Mouse (Mus musculus) stomach, embryonic 16.5 days (tissue): ENCODE measurements at regions not wholly inside any gene's neighbourhood (a gene's known extent, or its start where the extent isn't known, plus 50 kb on each side); places are given as distances from the start of the nearest gene placed in this dataset.

Experiments used
- ATAC-seq: fragments of 200-750 bp; cut with Nextera tagmentation; 2 replicates; pipeline ENCODE4 v1.8.0; 2017; ENCODE audit warnings: moderate number of reproducible peaks, moderate TSS enrichment; ENCODE audit not compliant: insufficient read depth, low FRiP score
- H3K27ac ChIP-seq: fragments of 300-500 bp; sonication (generic); 2 replicates; pipeline ENCODE4 v1.5.1; 2014; ENCODE audit warnings: low read length
- H3K27me3 ChIP-seq: fragments of 300-500 bp; sonication (generic); 2 replicates; pipeline ENCODE4 v1.6.1; 2014; ENCODE audit warnings: low read length, control low read depth, mixed read lengths; ENCODE audit not compliant: control insufficient read depth, insufficient read depth
- H3K36me3 ChIP-seq: fragments of 300-500 bp; sonication (generic); 2 replicates; pipeline ENCODE4 v1.6.1; 2014; ENCODE audit warnings: low read length; ENCODE audit not compliant: control insufficient read depth, insufficient read depth
- H3K4me1 ChIP-seq: fragments of 300-500 bp; sonication (generic); 2 replicates; pipeline ENCODE4 v1.6.1; 2014; ENCODE audit warnings: low read length, control low read depth, mixed read lengths; ENCODE audit not compliant: control insufficient read depth, insufficient read depth
- H3K4me2 ChIP-seq: fragments of 300-500 bp; sonication (generic); 2 replicates; pipeline ENCODE4 v1.6.1; 2014; ENCODE audit warnings: low read depth, low read length, mixed read lengths
- H3K4me3 ChIP-seq: fragments of 300-500 bp; sonication (generic); replicated peaks from 2 replicates; pipeline ENCODE4 v1.5.1; 2014; ENCODE audit warnings: mild to moderate bottlenecking, low read length
- H3K9ac ChIP-seq: fragments of 300-500 bp; sonication (generic); 2 replicates; pipeline ENCODE4 v1.6.1; 2014; ENCODE audit warnings: low read length
- H3K9me3 ChIP-seq: fragments of 300-500 bp; sonication (generic); replicated peaks from 2 replicates; pipeline ENCODE4 v1.6.1; 2016; ENCODE audit warnings: low read length, control low read depth; ENCODE audit not compliant: control insufficient read depth
- WGBS: fragments of 180-500 bp; shearing (Covaris S2); extraction: QIAGEN DNeasy Blood & Tissue Kit; methylation state at CpG from one replicate; pipeline ENCODE4 v1.1.7; 2014; 5-methylcytosine and 5-hydroxymethylcytosine counted together

DNA sequence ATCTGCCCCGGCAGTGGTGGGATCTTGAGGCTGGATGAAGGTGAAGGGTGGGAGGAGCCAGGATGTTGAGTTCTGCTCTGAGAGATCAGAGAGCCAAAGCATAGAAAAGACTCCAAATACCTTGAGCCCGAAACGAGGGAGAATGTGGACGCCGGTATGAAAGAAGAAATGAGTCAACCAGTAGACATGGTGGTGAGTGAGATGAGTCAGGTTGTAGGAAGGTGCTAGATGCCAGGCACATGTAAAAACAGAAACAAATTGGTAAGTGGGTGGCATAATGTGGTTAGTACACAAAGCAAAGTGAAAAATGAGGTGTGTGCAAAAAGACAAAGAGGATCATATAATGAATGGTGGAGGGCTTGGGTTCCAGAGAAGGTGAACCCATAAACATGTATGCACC lies 144.8 kb upstream of the Syt13 start:
- Histone ChIP-seq H3K9ac (no peak overlapping the region), H3K27ac (no peak overlapping the region), H3K4me2 (no peak overlapping the region), H3K9me3 (peaks cover 2% of the 10 kb centered on the region; the same call in 1 of the 2 replicates), H3K4me3 (no peak overlapping the region), H3K36me3 (no peaks in the 10 kb centered on the region), H3K4me1 (no peaks in the 10 kb centered on the region), H3K27me3 (no peaks in the 10 kb centered on the region)
- ATAC-seq: no peak
- 70% methylated on average over 5 of the region's 5 CpGs for WGBS

GRCm38 (mm10) chr2:92772623-92773022 lies 142.3 kb upstream of the Syt13 start:
- H3K9me3 ChIP-seq: peaks cover 2% of the 10 kb centered on the region; the same call in 1 of the 2 replicates
- no peak for ATAC-seq
- no peak overlapping the region for H3K4me2 ChIP-seq
- WGBS: 61% methylated on average over 7 of the region's 7 CpGs
- H3K27ac ChIP-seq: no peak overlapping the region
- no peak overlapping the region for H3K9ac ChIP-seq
- H3K36me3 ChIP-seq: no peaks in the 10 kb centered on the region
- H3K27me3 ChIP-seq: no peaks in the 10 kb centered on the region
- no peak overlapping the region for H3K4me3 ChIP-seq
- H3K4me1 ChIP-seq: no peaks in the 10 kb centered on the region

DNA sequence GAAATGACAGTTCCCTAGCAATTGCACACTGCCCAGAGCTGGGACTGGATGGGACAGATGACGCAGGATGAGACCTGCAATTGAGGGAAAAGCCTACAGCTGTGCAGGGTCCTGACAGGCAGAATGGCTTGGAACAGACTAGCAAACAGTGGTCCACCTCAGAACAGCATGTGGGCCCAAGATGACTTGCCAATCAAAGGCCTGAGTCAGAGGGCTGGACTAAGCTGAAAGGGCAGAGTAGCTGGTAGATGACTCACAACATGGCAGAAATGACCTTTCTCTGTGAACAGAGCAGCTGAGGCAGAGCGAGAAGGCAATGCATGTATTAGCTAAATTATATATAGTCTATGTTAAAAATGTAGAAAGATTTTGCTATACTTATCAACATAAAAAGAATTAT lies 138.4 kb upstream of the Syt13 start:
- H3K9me3 ChIP-seq: no peaks in the 10 kb centered on the region
- no peak overlapping the region for H3K9ac ChIP-seq
- no peak overlapping the region for H3K4me2 ChIP-seq
- H3K27ac ChIP-seq: no peak overlapping the region
- no peaks in the 10 kb centered on the region for H3K4me1 ChIP-seq
- no peak for ATAC-seq
- no peaks in the 10 kb centered on the region for H3K36me3 ChIP-seq
- no peaks in the 10 kb centered on the region for H3K27me3 ChIP-seq
- WGBS: 91% methylated on average over 2 of the region's 2 CpGs
- H3K4me3 ChIP-seq: no peak overlapping the region

DNA sequence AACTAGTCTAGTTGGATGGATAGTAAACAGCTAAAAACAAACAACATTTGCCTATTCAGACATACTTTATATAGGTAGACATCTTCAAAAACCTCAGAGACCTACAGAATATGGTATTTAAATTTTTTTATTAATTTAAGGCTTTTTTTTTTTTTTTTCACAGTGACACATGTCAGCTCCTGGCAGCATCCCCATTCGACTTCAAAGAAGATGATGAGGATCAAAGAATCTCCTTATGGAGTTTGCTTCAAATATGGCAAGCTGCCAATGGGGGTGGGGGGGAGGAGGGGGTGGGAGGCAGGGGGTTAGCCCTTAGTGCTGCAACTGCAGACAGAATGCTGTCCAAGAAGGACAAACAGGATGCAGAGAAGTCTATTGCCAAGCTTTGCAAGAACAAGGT lies 135.8 kb upstream of the Syt13 start:
- no peaks in the 10 kb centered on the region for H3K27me3 ChIP-seq
- H3K4me3 ChIP-seq: no peak overlapping the region
- H3K27ac ChIP-seq: no peak overlapping the region
- H3K36me3 ChIP-seq: no peaks in the 10 kb centered on the region
- H3K4me1 ChIP-seq: no peaks in the 10 kb centered on the region
- no peak overlapping the region for H3K9ac ChIP-seq
- ATAC-seq: no peak
- H3K9me3 ChIP-seq: no peaks in the 10 kb centered on the region
- H3K4me2 ChIP-seq: no peak overlapping the region
- WGBS: 45% methylated on average over 1 of the region's 1 CpGs

- Histone ChIP-seq H3K9ac (no peak overlapping the region), H3K4me2 (no peak overlapping the region), H3K4me1 (no peaks in the 10 kb centered on the region), H3K4me3 (no peak overlapping the region), H3K27me3 (no peaks in the 10 kb centered on the region), H3K36me3 (no peaks in the 10 kb centered on the region), H3K27ac (no peak overlapping the region), H3K9me3 (no peaks in the 10 kb centered on the region)
- no peak for ATAC-seq
- WGBS: 67% methylated on average over 1 of the region's 1 CpGs
These were observed 134.9 kb upstream of the Syt13 start for GRCm38 (mm10) chr2:92780021-92780420.

DNA sequence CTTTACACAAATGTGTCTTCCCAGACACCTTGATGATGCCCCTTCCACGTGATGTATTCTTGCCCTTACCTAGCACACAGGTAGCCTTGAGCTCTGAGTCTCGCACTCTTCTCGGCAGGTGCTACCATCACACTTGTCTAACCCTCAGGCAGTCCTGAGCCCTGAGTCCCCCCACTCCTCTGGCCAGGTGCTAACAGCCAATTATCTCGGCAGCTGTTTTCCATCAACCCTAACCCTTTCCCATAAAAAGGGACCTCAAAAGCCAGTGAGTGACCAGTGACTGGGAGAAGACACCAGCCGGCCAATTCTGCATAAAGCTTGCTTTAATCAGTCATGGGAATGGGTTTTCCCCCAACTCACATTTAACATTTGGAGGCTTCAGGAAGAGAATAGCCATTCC lies 133.4 kb upstream of the Syt13 start:
- no peak for ATAC-seq
- H3K4me3 ChIP-seq: no peak overlapping the region
- WGBS: 70% methylated on average over 5 of the region's 5 CpGs
- H3K27ac ChIP-seq: no peak overlapping the region
- H3K9ac ChIP-seq: no peak overlapping the region
- no peak overlapping the region for H3K4me2 ChIP-seq
- H3K4me1 ChIP-seq: no peaks in the 10 kb centered on the region
- H3K36me3 ChIP-seq: no peaks in the 10 kb centered on the region
- H3K9me3 ChIP-seq: no peaks in the 10 kb centered on the region
- no peaks in the 10 kb centered on the region for H3K27me3 ChIP-seq

GRCm38 (mm10) chr2:92782621-92783020 lies 132.3 kb upstream of the Syt13 start:
- H3K4me2 ChIP-seq: no peak overlapping the region
- H3K4me3 ChIP-seq: no peak overlapping the region
- ATAC-seq: no peak
- H3K9me3 ChIP-seq: no peaks in the 10 kb centered on the region
- no peak overlapping the region for H3K27ac ChIP-seq
- no peaks in the 10 kb centered on the region for H3K27me3 ChIP-seq
- no peaks in the 10 kb centered on the region for H3K4me1 ChIP-seq
- no peaks in the 10 kb centered on the region for H3K36me3 ChIP-seq
- H3K9ac ChIP-seq: no peak overlapping the region
- WGBS: 61% methylated on average over 4 of the region's 4 CpGs

DNA sequence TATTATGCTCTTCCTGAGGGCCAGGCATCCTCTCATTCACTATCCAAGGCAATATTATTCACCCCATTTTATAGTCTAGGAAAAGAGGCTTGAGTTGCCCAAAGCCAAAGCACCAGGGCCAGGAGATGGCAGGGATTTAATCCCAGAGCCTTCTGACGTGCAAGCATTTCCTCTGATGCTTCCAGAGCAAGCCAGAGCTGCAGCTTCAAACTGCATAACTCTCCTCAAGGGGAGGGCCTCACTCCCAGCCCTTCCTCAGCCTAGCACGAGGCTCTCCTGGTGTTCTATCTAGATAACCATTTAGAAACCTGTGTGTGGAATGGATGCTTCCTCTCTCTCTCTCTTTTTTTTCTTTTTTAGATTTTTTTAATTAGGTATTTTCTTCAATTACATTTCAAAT lies 130.0 kb upstream of the Syt13 start:
- Histone ChIP-seq H3K4me3 (no peak overlapping the region), H3K4me2 (no peak overlapping the region), H3K27ac (no peak overlapping the region), H3K9ac (no peak overlapping the region), H3K9me3 (no peaks in the 10 kb centered on the region), H3K4me1 (no peaks in the 10 kb centered on the region), H3K27me3 (no peaks in the 10 kb centered on the region), H3K36me3 (no peaks in the 10 kb centered on the region)
- no peak for ATAC-seq
- 41% methylated on average over 2 of the region's 2 CpGs for WGBS

- Histone ChIP-seq H3K9ac (no peak overlapping the region), H3K27ac (no peak overlapping the region), H3K4me1 (no peaks in the 10 kb centered on the region), H3K36me3 (no peaks in the 10 kb centered on the region), H3K4me3 (no peak overlapping the region), H3K27me3 (no peaks in the 10 kb centered on the region), H3K9me3 (no peaks in the 10 kb centered on the region), H3K4me2 (no peak overlapping the region)
- WGBS: 54% methylated on average over 4 of the region's 4 CpGs
- ATAC-seq: no peak
These were observed 126.9 kb upstream of the Syt13 start for GRCm38 (mm10) chr2:92787925-92788410.

DNA sequence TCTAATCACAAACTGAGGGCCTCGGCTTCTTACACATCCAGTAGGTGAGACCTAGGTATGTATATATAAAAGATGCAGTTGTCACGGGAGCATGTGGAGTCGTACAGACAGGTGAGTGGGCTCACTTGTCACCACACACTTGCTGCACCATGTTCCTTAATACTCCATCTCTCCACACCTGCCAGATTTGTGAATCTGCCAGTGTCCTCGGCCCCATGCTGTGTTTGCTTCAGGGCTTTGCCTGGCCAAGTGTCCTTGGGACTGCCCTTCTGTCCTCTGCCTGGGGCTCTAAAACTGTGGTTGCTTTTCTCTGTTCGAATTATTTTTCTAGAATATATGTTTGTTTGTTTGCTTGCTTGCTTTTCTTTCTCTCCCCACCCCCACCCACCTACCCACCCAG lies 126.0 kb upstream of the Syt13 start:
- no peaks in the 10 kb centered on the region for H3K27me3 ChIP-seq
- no peak overlapping the region for H3K4me3 ChIP-seq
- 76% methylated on average over 5 of the region's 5 CpGs for WGBS
- H3K9ac ChIP-seq: no peak overlapping the region
- no peaks in the 10 kb centered on the region for H3K9me3 ChIP-seq
- no peaks in the 10 kb centered on the region for H3K4me1 ChIP-seq
- H3K36me3 ChIP-seq: no peaks in the 10 kb centered on the region
- no peak for ATAC-seq
- H3K27ac ChIP-seq: no peak overlapping the region
- no peak overlapping the region for H3K4me2 ChIP-seq
